Mouse (Mus musculus) erythroblast, embryonic 14.5 days (primary cell): ENCODE results near the gene Axdnd1. TPM values are rescaled to one million over a fixed set of nuclear protein-coding genes. Genes with fewer than 3 reads are reported as not detected.

ENCODE experiments used
- H3K27me3 ChIP-seq: 2 replicates; pipeline ENCODE4 v1.6.1; 2012; ENCODE audit warnings: inconsistent platforms; ENCODE audit not compliant: control insufficient read depth
- H3K36me3 ChIP-seq: 2 replicates; pipeline ENCODE4 v1.6.1; 2012; ENCODE audit warnings: mild to moderate bottlenecking, inconsistent platforms; ENCODE audit not compliant: control insufficient read depth
- H3K4me1 ChIP-seq: 2 replicates; pipeline ENCODE4 v1.6.1; 2012; ENCODE audit warnings: inconsistent platforms; ENCODE audit not compliant: control insufficient read depth
- H3K4me3 ChIP-seq: replicated peaks from 2 replicates; pipeline ENCODE3; 2012; ENCODE audit warnings: moderate library complexity, mild to moderate bottlenecking, inconsistent platforms
- H3K9me3 ChIP-seq: 2 replicates; pipeline ENCODE4 v1.6.1; 2012; ENCODE audit warnings: low read length, inconsistent platforms, mixed read lengths; ENCODE audit not compliant: control insufficient read depth
- GATA1 ChIP-seq: IDR thresholded peaks from 2 replicates; pipeline ENCODE4 v1.6.1; 2012; ENCODE audit warnings: low read length, inconsistent platforms, mixed read lengths
- TAL1 ChIP-seq: IDR thresholded peaks from 3 replicates; pipeline ENCODE4 v1.6.1; 2012; ENCODE audit warnings: low read length, inconsistent platforms, mixed read lengths
- polyA plus RNA-seq: library from polyadenylated mRNA; stranded (reverse); fragments of >175 nt; gene quantifications from 2 replicates; pipeline ENCODE4 v1.2.3, GENCODE M21; 2012

Axdnd1 gene
- polyA plus RNA-seq, 1 experiment: not detected

GRCm38 (mm10) chr1:156460216-156460615, 39.3 kb upstream of the Axdnd1 start:
- TF ChIP-seq TAL1: no peak
- TF ChIP-seq GATA1: no peak
- Histone ChIP-seq H3K27me3 (no peaks in the 10 kb centered on the region), H3K4me1 (peaks cover 5% of the 10 kb centered on the region), H3K9me3 (no peaks in the 10 kb centered on the region), H3K4me3 (no peak overlapping the region), H3K36me3 (no peaks in the 10 kb centered on the region; the same call in 1 of the 2 replicates)

- H3K27me3 ChIP-seq: no peaks in the 10 kb centered on the region
- TF ChIP-seq GATA1: no peak
- no peak for TF ChIP-seq TAL1
- peaks cover 10% of the 10 kb centered on the region for H3K4me1 ChIP-seq
Observed at GRCm38 (mm10) chr1:156459690-156460089, 38.7 kb upstream of the Axdnd1 start.

GRCm38 (mm10) chr1:156458391-156459060, 37.6 kb upstream of the Axdnd1 start:
- Histone ChIP-seq H3K9me3 (no peaks in the 10 kb centered on the region), H3K27me3 (no peaks in the 10 kb centered on the region), H3K4me3 (no peak overlapping the region), H3K4me1 (peaks cover 14% of the 10 kb centered on the region), H3K36me3 (no peaks in the 10 kb centered on the region; the same call in 1 of the 2 replicates)
- TF ChIP-seq GATA1 (no peak), TAL1 (no peak)

More at GRCm38 (mm10) chr1:156459690-156460089, 38.7 kb upstream of the Axdnd1 start:
- H3K9me3 ChIP-seq: no peaks in the 10 kb centered on the region
- no peaks in the 10 kb centered on the region; the same call in 1 of the 2 replicates for H3K36me3 ChIP-seq
- no peak overlapping the region for H3K4me3 ChIP-seq

- Histone ChIP-seq H3K27me3 (no peaks in the 10 kb centered on the region), H3K9me3 (no peaks in the 10 kb centered on the region), H3K36me3 (no peaks in the 10 kb centered on the region; the same call in 1 of the 2 replicates), H3K4me1 (peaks cover 10% of the 10 kb centered on the region), H3K4me3 (no peak overlapping the region)
- TF ChIP-seq TAL1 (no peak), GATA1 (no peak)
Observed at GRCm38 (mm10) chr1:156455005-156455758, 34.2 kb upstream of the Axdnd1 start.

- Histone ChIP-seq H3K9me3 (no peaks in the 10 kb centered on the region), H3K4me3 (no peak overlapping the region), H3K4me1 (peaks cover 10% of the 10 kb centered on the region), H3K27me3 (no peaks in the 10 kb centered on the region), H3K36me3 (no peaks in the 10 kb centered on the region; the same call in 1 of the 2 replicates)
- TF ChIP-seq TAL1 (no peak), GATA1 (no peak)
Observed at GRCm38 (mm10) chr1:156454384-156454783, 33.4 kb upstream of the Axdnd1 start.

- H3K36me3 ChIP-seq: no peaks in the 10 kb centered on the region; the same call in 1 of the 2 replicates
- H3K27me3 ChIP-seq: no peaks in the 10 kb centered on the region
- H3K4me3 ChIP-seq: no peak overlapping the region
- TF ChIP-seq GATA1 (no peak), TAL1 (no peak)
- peaks cover 10% of the 10 kb centered on the region for H3K4me1 ChIP-seq
- no peaks in the 10 kb centered on the region for H3K9me3 ChIP-seq
Observed at GRCm38 (mm10) chr1:156453876-156454275, 32.9 kb upstream of the Axdnd1 start.

GRCm38 (mm10) chr1:156450478-156450877, 29.5 kb upstream of the Axdnd1 start:
- no peaks in the 10 kb centered on the region; the same call in 1 of the 2 replicates for H3K36me3 ChIP-seq
- H3K27me3 ChIP-seq: no peaks in the 10 kb centered on the region
- peaks cover 10% of the 10 kb centered on the region for H3K4me1 ChIP-seq
- no peak for TF ChIP-seq GATA1
- TF ChIP-seq TAL1: no peak
- no peaks in the 10 kb centered on the region for H3K9me3 ChIP-seq
- H3K4me3 ChIP-seq: no peak overlapping the region

- Histone ChIP-seq H3K9me3 (no peaks in the 10 kb centered on the region), H3K4me1 (peaks cover 4% of the 10 kb centered on the region), H3K4me3 (no peak overlapping the region), H3K27me3 (no peaks in the 10 kb centered on the region), H3K36me3 (no peaks in the 10 kb centered on the region)
- TF ChIP-seq GATA1: no peak
- no peak for TF ChIP-seq TAL1
Observed at GRCm38 (mm10) chr1:156449691-156450090, 28.7 kb upstream of the Axdnd1 start.

GRCm38 (mm10) chr1:156449089-156449488, 28.1 kb upstream of the Axdnd1 start:
- Histone ChIP-seq H3K4me3 (no peak overlapping the region), H3K36me3 (no peaks in the 10 kb centered on the region), H3K4me1 (no peaks in the 10 kb centered on the region), H3K9me3 (no peaks in the 10 kb centered on the region), H3K27me3 (no peaks in the 10 kb centered on the region)
- TF ChIP-seq GATA1 (no peak), TAL1 (no peak)
